Mouse (Mus musculus) heart, embryonic 16.5 days (tissue): ENCODE data around the gene Ror2. TPM values are rescaled to one million over a fixed set of nuclear protein-coding genes. Genes with fewer than 3 reads are reported as not detected.

Source experiments
- ATAC-seq: fragments of 200-750 bp; cut with Nextera tagmentation; replicated peaks from 2 replicates; pipeline ENCODE4 v1.8.0; 2017; ENCODE audit warnings: moderate number of reproducible peaks; ENCODE audit not compliant: insufficient read depth, low FRiP score; ENCODE audit errors: extremely low read depth
- H3K27ac ChIP-seq: fragments of 300-500 bp; sonication (generic); 2 replicates; pipeline ENCODE4 v1.5.1; 2014; ENCODE audit warnings: mild to moderate bottlenecking, low read length, control low read depth, moderate library complexity
- H3K27me3 ChIP-seq: fragments of 300-500 bp; sonication (generic); 2 replicates; pipeline ENCODE4 v1.6.1; 2014; ENCODE audit warnings: low read length, mixed read lengths; ENCODE audit not compliant: control insufficient read depth, insufficient read depth
- H3K36me3 ChIP-seq: fragments of 300-500 bp; sonication (generic); 2 replicates; pipeline ENCODE4 v1.6.1; 2014; ENCODE audit not compliant: control insufficient read depth, insufficient read depth
- H3K4me1 ChIP-seq: fragments of 300-500 bp; sonication (generic); 2 replicates; pipeline ENCODE4 v1.6.1; 2014; ENCODE audit warnings: low read length, mixed read lengths; ENCODE audit not compliant: control insufficient read depth, insufficient read depth
- H3K4me2 ChIP-seq: fragments of 300-500 bp; sonication (generic); 2 replicates; pipeline ENCODE4 v1.6.1; 2014; ENCODE audit warnings: low read depth, mild to moderate bottlenecking, control low read depth, low read length
- H3K4me3 ChIP-seq: fragments of 300-500 bp; sonication (generic); 2 replicates; pipeline ENCODE4 v1.5.1; 2014; ENCODE audit warnings: mild to moderate bottlenecking, control low read depth, low read length
- H3K9ac ChIP-seq: fragments of 300-500 bp; sonication (generic); 2 replicates; pipeline ENCODE4 v1.6.1; 2014; ENCODE audit warnings: low read length, control low read depth
- H3K9me3 ChIP-seq: fragments of 300-500 bp; sonication (generic); replicated peaks from 2 replicates; pipeline ENCODE4 v1.6.1; 2016; ENCODE audit warnings: low read length; ENCODE audit not compliant: control insufficient read depth
- WGBS: fragments of 180-500 bp; shearing (Covaris S2); extraction: QIAGEN DNeasy Blood & Tissue Kit; methylation state at CpG from one replicate; pipeline ENCODE4 v1.1.7; 2014; 5-methylcytosine and 5-hydroxymethylcytosine counted together
- polyA plus RNA-seq: library from polyadenylated mRNA; unstranded; fragments of >200 nt; fragmentation: Nextera tagmentation; extraction: Ambion mirVana; gene quantifications from 2 replicates; pipeline ENCODE4 v1.2.1, GENCODE M21; 2015

The Ror2 gene
- polyA plus RNA-seq, 1 experiment from 2014 or later = 13.5 TPM

GRCm38 (mm10) chr13:53200121-53200520, 85.8 kb downstream of the Ror2 start:
- no peak for ATAC-seq
- Histone ChIP-seq H3K4me3 (no peak overlapping the region), H3K4me1 (peaks cover 40% of the 10 kb centered on the region), H3K9me3 (no peaks in the 10 kb centered on the region), H3K36me3 (no peaks in the 10 kb centered on the region), H3K4me2 (no peak overlapping the region), H3K27ac (no peak overlapping the region), H3K9ac (no peak overlapping the region), H3K27me3 (no peaks in the 10 kb centered on the region)
- 92% methylated on average over 4 of the region's 4 CpGs for WGBS

- peaks cover 36% of the 10 kb centered on the region for H3K4me1 ChIP-seq
- no peaks in the 10 kb centered on the region for H3K9me3 ChIP-seq
- H3K27me3 ChIP-seq = no peaks in the 10 kb centered on the region
- H3K36me3 ChIP-seq = no peaks in the 10 kb centered on the region
- H3K9ac ChIP-seq = no peak overlapping the region
- WGBS = 55% methylated on average over 7 of the region's 7 CpGs
- no peak overlapping the region for H3K4me2 ChIP-seq
- H3K4me3 ChIP-seq = no peak overlapping the region
- ATAC-seq = no peak
- no peak overlapping the region for H3K27ac ChIP-seq
Measured at GRCm38 (mm10) chr13:53199262-53199661, 86.7 kb downstream of the Ror2 start.

DNA sequence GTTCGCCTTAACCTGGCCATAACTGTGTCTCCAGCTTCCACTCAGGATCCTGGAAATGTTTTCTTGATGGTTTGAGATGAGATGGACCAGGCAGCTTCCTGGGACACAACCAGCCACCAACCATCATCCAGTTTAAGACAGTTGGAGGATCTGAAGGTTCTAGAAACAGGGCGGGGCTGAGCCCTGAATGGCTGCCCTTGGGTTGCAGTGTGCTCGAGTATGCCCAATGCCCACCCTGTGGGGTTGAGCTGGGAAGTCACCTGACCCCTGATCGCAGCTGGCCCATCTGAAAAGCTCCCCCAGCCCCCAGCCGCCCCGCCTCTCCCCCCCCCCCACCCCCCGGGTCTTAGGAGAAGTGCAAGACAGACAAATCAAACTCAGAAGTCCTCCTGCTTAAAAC, 89.2 kb downstream of the Ror2 start:
- 67% methylated on average over 7 of the region's 7 CpGs for WGBS
- no peak overlapping the region for H3K9ac ChIP-seq
- no peak overlapping the region for H3K27ac ChIP-seq
- no peak overlapping the region for H3K4me2 ChIP-seq
- H3K4me3 ChIP-seq = no peak overlapping the region
- no peaks in the 10 kb centered on the region for H3K27me3 ChIP-seq
- peaks cover 28% of the 10 kb centered on the region for H3K4me1 ChIP-seq
- no peaks in the 10 kb centered on the region for H3K9me3 ChIP-seq
- H3K36me3 ChIP-seq = no peaks in the 10 kb centered on the region
- no peak for ATAC-seq

DNA sequence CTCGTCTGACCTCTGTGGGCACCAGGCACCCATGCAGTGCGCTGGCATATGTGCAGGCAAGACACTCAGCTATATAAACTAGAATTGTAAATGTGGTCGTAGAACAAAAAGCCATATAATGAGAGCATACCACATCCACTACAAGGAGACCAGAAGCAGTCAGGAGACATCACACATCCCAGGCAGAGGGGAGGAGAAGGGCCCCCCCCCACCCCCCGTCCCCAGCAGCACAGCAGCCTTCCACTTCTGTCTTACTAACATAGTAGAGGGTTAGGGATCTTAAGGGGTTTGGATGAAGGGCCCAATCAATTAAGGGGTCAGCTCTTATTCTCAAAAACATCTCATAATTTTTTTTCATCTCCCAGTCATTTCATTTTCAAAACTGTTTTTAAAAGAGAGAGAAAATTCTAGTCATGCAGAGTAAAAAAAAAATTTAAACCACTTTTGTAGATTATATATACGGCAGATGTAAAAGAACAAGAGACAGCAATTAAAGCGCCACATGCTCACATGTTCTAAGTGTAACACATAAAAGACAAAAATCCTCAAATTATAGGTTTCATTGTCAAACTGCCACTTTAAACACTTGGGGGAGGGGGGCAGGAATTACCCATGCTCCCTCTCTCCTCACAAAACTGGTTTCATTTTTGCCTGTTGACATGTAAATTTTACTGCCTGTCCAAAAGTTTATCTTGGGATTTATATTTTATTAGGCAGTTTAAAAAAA, 89.8 kb downstream of the Ror2 start:
- Histone ChIP-seq H3K27ac (no peak overlapping the region), H3K9ac (no peak overlapping the region), H3K36me3 (no peaks in the 10 kb centered on the region), H3K9me3 (no peaks in the 10 kb centered on the region), H3K4me2 (no peak overlapping the region), H3K4me3 (no peak overlapping the region), H3K27me3 (no peaks in the 10 kb centered on the region), H3K4me1 (peaks cover 22% of the 10 kb centered on the region)
- ATAC-seq = no peak
- WGBS = 90% methylated on average over 6 of the region's 6 CpGs

- Histone ChIP-seq H3K4me3 (no peak overlapping the region), H3K9me3 (no peaks in the 10 kb centered on the region), H3K36me3 (no peaks in the 10 kb centered on the region), H3K4me1 (peaks cover 18% of the 10 kb centered on the region), H3K9ac (no peak overlapping the region), H3K27me3 (no peaks in the 10 kb centered on the region), H3K4me2 (no peak overlapping the region), H3K27ac (no peak overlapping the region)
- ATAC-seq = peak; percentile 28; the same call in 1 of the 2 replicates
- WGBS = 82% methylated on average over 15 of the region's 15 CpGs
Measured at GRCm38 (mm10) chr13:53194306-53194705, 91.6 kb downstream of the Ror2 start.

DNA sequence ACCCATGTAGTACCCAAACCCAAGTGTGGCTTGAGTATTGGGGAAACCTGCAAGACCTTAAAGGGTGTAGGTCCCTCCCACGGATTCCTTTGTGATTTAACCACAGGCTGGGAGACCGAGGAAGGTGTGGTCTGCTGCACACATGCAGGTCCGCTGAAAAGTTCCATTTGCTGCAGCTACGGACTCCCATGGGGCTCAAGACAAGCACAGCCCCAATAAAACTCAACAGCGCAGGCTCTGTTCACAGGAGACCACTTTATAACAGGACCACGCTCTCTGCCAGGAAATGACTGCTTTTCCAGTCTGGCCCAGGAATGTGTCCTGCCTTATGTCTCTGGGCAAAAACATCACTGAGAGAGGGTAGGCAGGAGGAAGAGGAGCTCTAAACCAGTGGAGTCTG, 92.2 kb downstream of the Ror2 start:
- peaks cover 15% of the 10 kb centered on the region for H3K4me1 ChIP-seq
- H3K4me2 ChIP-seq = no peak overlapping the region
- no peaks in the 10 kb centered on the region for H3K27me3 ChIP-seq
- 0 out of 2 replicates have a peak, but pooled peaks have one; percentile 1 for ATAC-seq
- 0 out of 2 replicates have a peak overlapping the region, but pooled peaks have one; percentile 16 for H3K27ac ChIP-seq
- H3K36me3 ChIP-seq = no peaks in the 10 kb centered on the region
- H3K9me3 ChIP-seq = no peaks in the 10 kb centered on the region
- no peak overlapping the region for H3K4me3 ChIP-seq
- no peak overlapping the region for H3K9ac ChIP-seq
- 32% methylated on average over 6 of the region's 6 CpGs for WGBS

GRCm38 (mm10) chr13:53192286-53192685, 93.6 kb downstream of the Ror2 start:
- WGBS = 89% methylated on average over 6 of the region's 6 CpGs
- Histone ChIP-seq H3K36me3 (no peaks in the 10 kb centered on the region), H3K27ac (no peak overlapping the region), H3K4me1 (peaks cover 15% of the 10 kb centered on the region), H3K27me3 (no peaks in the 10 kb centered on the region), H3K4me3 (no peak overlapping the region), H3K9ac (no peak overlapping the region), H3K4me2 (no peak overlapping the region), H3K9me3 (no peaks in the 10 kb centered on the region)
- no peak for ATAC-seq

DNA sequence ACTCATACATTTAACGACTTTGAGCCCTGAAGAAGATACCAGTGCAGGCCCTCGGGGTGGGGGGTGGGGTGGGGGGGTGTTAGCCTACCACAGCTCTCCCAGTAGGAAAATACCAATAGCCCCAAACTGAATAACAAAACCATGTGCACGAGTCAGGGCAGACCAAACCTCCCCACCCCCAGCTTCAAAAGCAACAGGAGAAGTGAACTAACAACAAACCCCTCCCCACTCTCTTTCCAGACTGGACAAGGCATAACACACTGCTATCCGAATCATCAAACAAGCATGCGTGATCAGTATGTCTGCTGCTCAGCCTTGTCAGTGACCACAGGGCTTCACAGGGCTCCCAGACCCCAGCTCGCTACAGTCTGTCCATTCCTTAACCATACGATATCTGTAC, 94.3 kb downstream of the Ror2 start:
- no peak overlapping the region for H3K4me3 ChIP-seq
- no peak overlapping the region for H3K27ac ChIP-seq
- H3K4me1 ChIP-seq = peaks cover 15% of the 10 kb centered on the region
- H3K9me3 ChIP-seq = no peaks in the 10 kb centered on the region
- H3K27me3 ChIP-seq = no peaks in the 10 kb centered on the region
- no peak overlapping the region for H3K9ac ChIP-seq
- no peaks in the 10 kb centered on the region for H3K36me3 ChIP-seq
- WGBS = 57% methylated on average over 7 of the region's 7 CpGs
- ATAC-seq = no peak
- H3K4me2 ChIP-seq = no peak overlapping the region

- H3K4me1 ChIP-seq = peaks cover 6% of the 10 kb centered on the region
- no peak overlapping the region for H3K4me3 ChIP-seq
- no peaks in the 10 kb centered on the region for H3K9me3 ChIP-seq
- H3K9ac ChIP-seq = no peak overlapping the region
- 67% methylated on average over 10 of the region's 10 CpGs for WGBS
- ATAC-seq = no peak
- H3K4me2 ChIP-seq = no peak overlapping the region
- H3K36me3 ChIP-seq = no peaks in the 10 kb centered on the region
- H3K27ac ChIP-seq = no peak overlapping the region
- no peaks in the 10 kb centered on the region for H3K27me3 ChIP-seq
Measured at GRCm38 (mm10) chr13:53188935-53189334, 97.0 kb downstream of the Ror2 start.
